Mouse (Mus musculus) layer of hippocampus, postnatal 36 days (tissue): ENCODE measurements around the gene Morc3. TPM values are rescaled to one million over a fixed set of nuclear protein-coding genes. Genes with fewer than 3 reads are reported as not detected.
"Not testable (repeated sequence)": the region's sequence is repeated elsewhere in the genome, so short reads cannot be mapped to it uniquely, and the experiment has no call there.

Experiments used
- DNase-seq, 2 experiments: peaks; one replicate each; pipeline ENCODE4 v3.0.0; 2022
- total RNA-seq, 2 experiments: library from RNA; stranded (reverse); gene quantifications; 2 replicates each; pipeline ENCODE4 v1.2.3; 2021

Morc3 gene
- total RNA-seq, 2 experiments from 2014 or later: 30.4 to 31.2 TPM

- no peak for DNase-seq
Observed at GRCm38 (mm10) chr16:93819325-93819696, 12.6 kb upstream of the Morc3 start.

GRCm38 (mm10) chr16:93820040-93820439 is 11.9 kb upstream of the Morc3 start:
- no peak for DNase-seq

DNA sequence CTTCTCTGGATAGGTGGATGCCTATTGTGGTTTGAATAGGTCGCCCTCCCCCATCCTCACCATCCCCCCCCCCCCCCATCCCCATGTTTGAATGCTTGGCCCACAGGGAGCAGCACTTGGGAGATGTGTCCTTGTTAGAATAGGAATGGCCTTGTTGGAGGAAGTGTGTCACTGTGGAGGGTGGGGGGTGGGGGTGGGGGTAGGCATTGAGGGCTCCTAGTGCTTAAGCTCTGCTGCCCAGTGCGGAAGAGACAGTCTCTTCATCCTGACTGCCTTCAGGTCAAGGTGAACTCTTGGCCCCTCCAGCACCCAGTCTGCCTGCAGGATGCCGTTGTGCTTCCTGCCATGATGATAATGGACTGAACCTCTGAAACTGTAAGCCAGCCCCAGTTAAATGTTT is 10.2 kb upstream of the Morc3 start:
- DNase-seq: no peak

- not testable (repeated sequence) for DNase-seq
Observed at GRCm38 (mm10) chr16:93822433-93823225, 9.3 kb upstream of the Morc3 start.

- no peak for DNase-seq
Observed at GRCm38 (mm10) chr16:93824799-93825198, 7.1 kb upstream of the Morc3 start.

GRCm38 (mm10) chr16:93825463-93825862 is 6.5 kb upstream of the Morc3 start:
- no peak for DNase-seq

GRCm38 (mm10) chr16:93826054-93826453 is 5.9 kb upstream of the Morc3 start:
- DNase-seq: no peak

DNA sequence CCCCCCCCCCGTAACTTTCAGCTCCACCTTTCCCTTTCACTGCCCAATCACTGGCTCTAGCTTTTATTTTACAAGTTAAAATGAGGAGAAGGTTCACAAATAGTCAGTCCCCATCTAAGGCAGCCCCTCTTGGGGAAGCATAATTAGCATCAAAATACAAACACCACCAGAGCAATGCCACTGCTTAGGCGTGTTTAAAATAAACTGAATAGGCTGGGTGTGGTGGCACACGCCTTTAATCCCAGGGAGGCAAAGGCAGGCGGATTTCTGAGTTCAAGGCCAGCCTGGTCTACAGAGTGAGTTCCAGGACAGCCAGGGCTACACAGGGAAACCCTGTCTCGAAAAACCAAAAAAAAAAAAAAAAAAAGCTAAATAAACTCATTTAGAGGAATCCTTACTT is 5.4 kb upstream of the Morc3 start:
- not testable (repeated sequence) for DNase-seq

DNA sequence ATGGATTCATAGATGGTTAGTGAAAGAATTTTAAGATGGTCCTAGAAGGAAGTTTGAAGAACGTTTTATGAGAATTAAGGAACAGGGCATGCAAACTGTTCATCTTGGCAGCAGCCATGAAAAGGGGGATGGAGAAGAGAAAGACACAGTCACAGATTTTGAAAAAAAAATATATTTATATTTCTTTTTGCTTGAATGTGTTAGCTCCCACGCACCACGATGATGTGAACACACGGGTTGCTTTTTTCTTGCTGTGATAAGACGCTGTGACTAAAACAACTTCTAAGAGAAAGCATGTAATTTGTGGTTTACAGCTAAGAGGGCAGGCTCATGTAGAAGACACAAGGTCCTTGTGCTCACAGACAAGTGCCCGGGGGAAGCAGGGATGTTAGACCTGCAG is 5.0 kb upstream of the Morc3 start:
- DNase-seq: no peak

DNA sequence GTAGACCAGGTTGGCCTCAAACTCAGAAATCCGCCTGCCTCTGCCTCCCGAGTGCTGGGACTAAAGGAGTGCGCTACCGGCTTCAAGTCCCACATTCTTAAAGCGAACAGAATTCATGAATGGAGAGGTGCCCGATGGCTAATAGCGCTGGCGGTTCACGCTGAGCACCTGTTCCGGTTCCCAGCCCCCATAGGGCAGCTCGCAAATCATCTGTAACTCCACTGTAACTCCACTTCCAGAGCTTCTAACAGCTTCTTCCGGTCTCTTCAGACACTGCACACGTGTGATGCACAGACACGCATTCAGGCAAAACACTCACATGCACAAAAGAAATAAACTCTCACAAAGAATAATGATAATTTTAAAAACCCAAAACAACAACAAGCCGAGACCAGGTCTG is 2.4 kb upstream of the Morc3 start:
- DNase-seq: no peak

- DNase-seq: no peak
Observed at GRCm38 (mm10) chr16:93830071-93830470, 1.9 kb upstream of the Morc3 start.

DNA sequence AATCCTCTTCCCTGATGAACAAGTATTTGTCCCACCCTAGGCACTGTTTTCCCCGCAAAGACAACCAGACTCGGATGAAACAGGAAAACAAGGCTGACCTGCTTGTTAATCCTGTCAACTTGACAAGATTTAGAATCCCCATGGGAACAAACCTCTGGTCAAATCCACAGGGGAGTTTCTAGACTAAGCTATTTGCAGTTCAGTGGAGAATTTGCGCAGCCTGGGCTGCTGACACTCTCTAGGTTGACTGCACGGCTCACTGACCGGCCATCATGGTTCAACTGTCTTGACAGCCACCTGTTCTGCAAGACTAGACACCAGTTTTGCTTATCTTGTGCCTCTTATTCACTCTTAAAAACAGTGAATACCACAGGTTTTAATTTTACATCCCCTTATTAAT is 1.0 kb upstream of the Morc3 start:
- no peak for DNase-seq

- DNase-seq: peak; percentile 42 to 47
Observed at GRCm38 (mm10) chr16:93832451-93833276, 743 bp downstream of the Morc3 start.

GRCm38 (mm10) chr16:93833551-93833950 is 1.6 kb downstream of the Morc3 start:
- no peak for DNase-seq

- DNase-seq: no peak
Observed at GRCm38 (mm10) chr16:93834076-93834475, 2.2 kb downstream of the Morc3 start.

GRCm38 (mm10) chr16:93839049-93839448 is 7.1 kb downstream of the Morc3 start:
- DNase-seq: no peak

DNA sequence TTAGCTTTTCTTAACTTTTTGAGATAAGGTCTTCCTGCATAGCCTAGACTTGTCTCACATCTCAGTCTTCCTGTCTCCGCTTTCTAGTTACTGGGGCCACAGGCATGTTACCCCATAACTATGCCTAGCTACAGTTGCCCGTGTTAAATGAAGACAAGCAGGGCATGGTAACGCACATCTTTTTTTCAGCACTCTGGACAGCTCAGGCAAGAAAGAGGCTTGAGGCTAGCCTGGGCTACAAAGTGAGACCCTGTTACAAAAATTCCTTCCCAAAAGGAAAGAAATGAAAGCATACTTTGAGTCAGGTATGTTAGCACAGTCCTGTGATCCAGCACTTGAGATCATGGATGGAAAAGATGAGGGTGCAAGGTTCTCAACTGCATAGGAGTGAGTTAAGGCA is 18.6 kb downstream of the Morc3 start:
- no peak for DNase-seq

DNA sequence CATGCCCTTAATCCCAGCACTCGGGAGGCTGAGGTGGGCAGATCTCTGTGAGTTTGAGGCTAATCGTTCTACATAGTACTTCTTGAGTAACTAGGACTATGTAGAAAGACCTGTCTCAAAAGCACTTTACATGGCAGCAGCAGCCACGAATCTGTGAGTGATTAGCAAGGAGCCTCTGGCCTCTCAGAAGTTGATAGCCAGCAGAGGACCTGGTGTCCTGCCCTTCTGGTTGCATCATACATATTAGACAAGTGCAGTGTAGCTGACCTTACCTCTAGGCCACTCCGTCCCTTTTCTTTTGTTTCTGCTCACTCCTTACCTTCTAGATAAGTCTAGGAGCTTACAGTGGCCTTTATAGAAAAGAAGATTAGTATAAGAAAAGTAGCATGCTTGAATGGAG is 28.0 kb downstream of the Morc3 start:
- no peak for DNase-seq

DNA sequence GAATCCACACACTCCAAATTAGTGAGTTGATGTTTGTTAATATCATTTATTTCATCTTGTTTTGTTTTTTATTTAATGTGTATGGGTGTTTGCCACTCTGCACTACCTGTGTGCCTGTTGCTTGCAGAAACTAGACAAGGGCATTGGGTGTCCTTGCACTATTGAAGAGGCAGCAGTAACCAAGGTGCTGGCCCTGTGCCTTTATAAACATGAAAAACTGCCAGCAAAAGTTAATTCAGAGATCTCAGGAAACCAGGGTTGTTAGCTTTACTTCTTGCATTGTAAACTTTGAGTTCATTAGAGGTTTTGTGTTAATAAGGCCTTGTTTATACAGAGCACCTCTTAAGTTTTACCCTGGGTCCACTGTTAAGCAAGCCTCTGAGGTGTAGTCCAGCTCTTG is 28.8 kb downstream of the Morc3 start:
- DNase-seq: no peak

- no peak for DNase-seq
Observed at GRCm38 (mm10) chr16:93874841-93875240, 42.9 kb downstream of the Morc3 start.

GRCm38 (mm10) chr16:93877612-93878380 is 45.9 kb downstream of the Morc3 start:
- no peak for DNase-seq

GRCm38 (mm10) chr16:93883423-93884085 is 51.6 kb downstream of the Morc3 start, which contains the start of gene Chaf1b:
Chaf1b (plus strand) TSS chr16:93883901.
- peak; percentile 88 to 89 for DNase-seq
